Mouse (Mus musculus) midbrain, embryonic 15.5 days (tissue): ENCODE data around the gene AI413582. TPM values are rescaled to one million over a fixed set of nuclear protein-coding genes. Genes with fewer than 3 reads are reported as not detected.

Source experiments
- ATAC-seq: fragments of 200-750 bp; cut with Nextera tagmentation; replicated peaks from 2 replicates; pipeline ENCODE4 v1.8.0; 2017; ENCODE audit warnings: moderate TSS enrichment
- H3K27ac ChIP-seq: fragments of 300-500 bp; sonication (generic); 2 replicates; pipeline ENCODE4 v1.5.1; 2015; ENCODE audit warnings: mild to moderate bottlenecking, inconsistent platforms
- H3K27me3 ChIP-seq: fragments of 300-500 bp; sonication (generic); replicated peaks from 2 replicates; pipeline ENCODE4 v1.6.1; 2015; ENCODE audit warnings: inconsistent platforms
- H3K36me3 ChIP-seq: fragments of 300-500 bp; sonication (generic); replicated peaks from 2 replicates; pipeline ENCODE4 v1.6.1; 2015; ENCODE audit warnings: inconsistent platforms
- H3K4me1 ChIP-seq: fragments of 300-500 bp; sonication (generic); 2 replicates; pipeline ENCODE4 v1.6.1; 2015; ENCODE audit warnings: inconsistent platforms
- H3K4me2 ChIP-seq: fragments of 300-500 bp; sonication (generic); 2 replicates; pipeline ENCODE4 v1.6.1; 2015; ENCODE audit warnings: inconsistent platforms, mild to moderate bottlenecking, moderate library complexity
- H3K4me3 ChIP-seq: fragments of 300-500 bp; sonication (generic); 2 replicates; pipeline ENCODE4 v1.5.1; 2015; ENCODE audit warnings: mild to moderate bottlenecking, inconsistent platforms
- H3K9ac ChIP-seq: fragments of 300-500 bp; sonication (generic); 2 replicates; pipeline ENCODE4 v1.6.1; 2015; ENCODE audit warnings: mild to moderate bottlenecking, inconsistent platforms
- H3K9me3 ChIP-seq: fragments of 300-500 bp; sonication (generic); 2 replicates; pipeline ENCODE4 v1.6.1; 2016; ENCODE audit warnings: inconsistent platforms
- WGBS: fragments of 180-500 bp; shearing (Covaris S2); methylation state at CpG from one replicate; pipeline ENCODE4 v1.1.7; 2015; ENCODE audit warnings: mixed read lengths; 5-methylcytosine and 5-hydroxymethylcytosine counted together
- polyA plus RNA-seq: library from polyadenylated mRNA; unstranded; fragments of >200 nt; fragmentation: Nextera tagmentation; extraction: Ambion mirVana; gene quantifications from 2 replicates; pipeline ENCODE4 v1.2.1, GENCODE M21; 2015

The AI413582 gene
- polyA plus RNA-seq, 1 experiment from 2014 or later, result 57.0 TPM

DNA sequence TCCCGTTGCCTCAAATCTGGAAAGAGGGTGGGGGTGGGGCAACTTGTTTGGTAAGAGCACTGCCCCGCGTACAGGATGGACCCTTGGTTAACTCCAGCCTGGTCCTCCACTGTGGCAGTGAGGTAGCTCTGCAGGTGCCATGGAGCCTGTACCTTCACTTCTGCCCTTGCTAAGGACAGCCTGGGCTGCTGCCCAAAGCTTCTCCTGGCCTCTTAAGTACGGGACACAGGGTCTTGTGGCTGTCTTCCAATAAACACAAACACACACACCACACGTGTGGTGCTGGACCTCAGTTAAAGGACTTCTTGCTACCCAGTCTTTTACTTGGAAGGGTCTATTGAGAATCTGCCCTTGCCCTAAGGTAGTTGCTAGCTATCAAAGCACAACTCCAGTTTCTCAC lies 6.7 kb downstream of the AI413582 start:
- 13% methylated on average over 5 of the region's 5 CpGs for WGBS
- H3K9ac ChIP-seq, result no peak overlapping the region

DNA sequence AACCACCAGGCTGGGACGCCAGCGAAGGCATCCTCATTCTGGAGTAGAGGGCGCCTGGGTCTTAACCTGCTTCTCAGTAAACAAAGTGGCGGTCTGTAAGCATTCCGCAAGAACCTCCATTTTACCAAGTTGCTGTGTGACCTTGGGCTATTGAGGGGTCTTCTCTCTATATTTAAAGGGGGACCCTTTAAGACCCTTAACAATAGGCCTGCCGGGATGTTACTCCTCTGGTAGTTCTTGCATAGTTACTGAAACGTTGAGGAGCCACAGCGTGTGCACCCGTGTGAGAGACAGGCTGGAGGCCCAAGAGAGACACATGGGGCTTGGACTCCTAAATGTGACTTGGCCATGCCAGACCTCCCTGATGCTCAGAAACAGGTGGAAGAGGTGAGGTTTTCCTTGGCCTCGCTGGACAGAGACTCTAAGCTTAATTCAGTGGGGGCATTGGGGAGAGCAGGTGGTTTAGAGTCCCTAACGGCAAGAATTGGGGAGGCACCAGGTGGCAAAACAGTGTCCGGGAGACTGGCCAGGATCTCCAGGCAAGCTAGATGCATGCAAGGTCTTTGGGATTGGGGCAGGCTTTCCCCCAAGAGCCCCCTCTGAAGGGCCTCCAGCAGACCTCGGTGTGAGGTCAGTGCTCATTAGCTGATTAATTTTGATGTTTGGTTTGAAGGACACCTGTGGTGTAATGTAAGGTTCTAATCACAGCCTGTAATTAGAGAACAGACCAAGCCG lies 7.5 kb downstream of the AI413582 start:
- 2% methylated on average over 14 of the region's 14 CpGs for WGBS
- Histone ChIP-seq H3K4me3 (peak overlapping the region; percentile 84), H3K9ac (peak overlapping the region; percentile 89), H3K4me2 (peak overlapping the region; percentile 86), H3K27ac (0 out of 2 replicates have a peak overlapping the region, but pooled peaks have one; percentile 23), H3K27me3 (0 out of 2 replicates have a peak, but pooled peaks cover 5% of the 10 kb centered on the region), H3K36me3 (no peaks in the 10 kb centered on the region), H3K9me3 (no peaks in the 10 kb centered on the region), H3K4me1 (peaks cover 37% of the 10 kb centered on the region)
- ATAC-seq, result no peak

More for the DNA sequence above, 6.7 kb downstream of the AI413582 start:
- H3K4me1 ChIP-seq, result peaks cover 39% of the 10 kb centered on the region
- H3K9me3 ChIP-seq, result no peaks in the 10 kb centered on the region
- H3K4me3 ChIP-seq, result no peak overlapping the region
- no peaks in the 10 kb centered on the region for H3K36me3 ChIP-seq
- no peak for ATAC-seq
- H3K27me3 ChIP-seq, result 0 out of 2 replicates have a peak, but pooled peaks cover 5% of the 10 kb centered on the region
- peak overlapping the region; percentile 86; the same call in 1 of the 2 replicates for H3K4me2 ChIP-seq
- no peak overlapping the region for H3K27ac ChIP-seq

- Histone ChIP-seq H3K4me2 (peak overlapping the region; percentile 86), H3K27ac (peak overlapping the region; percentile 93), H3K4me1 (peaks cover 37% of the 10 kb centered on the region), H3K4me3 (peak overlapping the region; percentile 84), H3K27me3 (0 out of 2 replicates have a peak, but pooled peaks cover 5% of the 10 kb centered on the region), H3K9me3 (no peaks in the 10 kb centered on the region), H3K36me3 (no peaks in the 10 kb centered on the region), H3K9ac (peak overlapping the region; percentile 89)
- WGBS, result under 1% methylated on average over 66 of the region's 75 CpGs
- ATAC-seq, result peak; percentile 51
Observed at GRCm38 (mm10) chr17:27557181-27557926, 8.2 kb downstream of the AI413582 start.

DNA sequence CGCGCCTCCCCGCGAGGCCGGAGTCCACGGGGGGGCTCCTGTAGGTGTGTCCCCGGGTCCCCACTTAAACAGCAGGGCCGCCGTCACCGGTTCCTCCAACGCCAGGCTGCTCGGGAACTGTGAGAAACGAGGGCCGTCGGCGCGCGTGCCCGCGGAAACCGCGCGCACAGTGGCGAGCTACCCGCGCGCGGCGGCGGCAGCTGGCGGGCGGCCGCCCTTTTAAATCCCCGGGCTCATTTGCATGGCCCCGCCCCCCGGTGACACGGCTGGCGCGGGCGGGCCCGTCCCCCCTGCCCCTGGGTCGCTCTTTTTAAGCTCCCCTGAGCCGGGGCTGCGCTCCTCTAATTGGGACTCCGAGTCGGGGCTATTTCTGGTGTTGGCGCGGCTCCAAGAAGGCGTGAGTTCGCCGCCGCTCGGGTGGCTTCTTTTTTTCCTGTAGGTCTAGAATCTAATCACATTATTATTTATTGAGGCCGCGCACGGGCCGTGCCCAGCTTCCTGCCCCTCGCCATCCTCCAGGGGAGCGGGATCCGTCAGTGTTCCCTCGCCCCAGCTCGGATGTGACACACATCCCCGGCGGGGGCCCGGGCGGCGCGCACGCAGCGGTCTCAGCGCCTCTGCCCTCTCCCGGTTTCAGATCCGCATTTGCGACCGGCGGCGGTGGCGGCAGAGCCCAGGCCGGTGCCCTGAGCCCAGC lies 9.1 kb downstream of the AI413582 start, which contains the start of gene Hmga1:
TSS of gene Hmga1 (plus strand) at position 183 of the 697 bp plus-strand sequence.
- WGBS, result under 1% methylated on average over 79 of the region's 79 CpGs
- Histone ChIP-seq H3K36me3 (no peaks in the 10 kb centered on the region), H3K9me3 (no peaks in the 10 kb centered on the region), H3K27me3 (0 out of 2 replicates have a peak, but pooled peaks cover 5% of the 10 kb centered on the region), H3K4me2 (peak within 1 kb of the TSS; percentile 86), H3K27ac (peak within 1 kb of the TSS; percentile 93), H3K4me1 (peaks cover 35% of the 10 kb centered on the region), H3K4me3 (peak within 1 kb of the TSS; percentile 84), H3K9ac (peak within 1 kb of the TSS; percentile 89)
- ATAC-seq, result peak; percentile 77

GRCm38 (mm10) chr17:27555512-27556172 lies 9.9 kb downstream of the AI413582 start:
- Histone ChIP-seq H3K4me2 (peak overlapping the region; percentile 86), H3K4me3 (peak overlapping the region; percentile 84), H3K36me3 (no peaks in the 10 kb centered on the region), H3K27me3 (0 out of 2 replicates have a peak, but pooled peaks cover 5% of the 10 kb centered on the region), H3K9ac (peak overlapping the region; percentile 89; the same call in 1 of the 2 replicates), H3K9me3 (no peaks in the 10 kb centered on the region), H3K4me1 (peaks cover 35% of the 10 kb centered on the region), H3K27ac (peak overlapping the region; percentile 93; the same call in 1 of the 2 replicates)
- whole genome bisulfite sequencing, result under 1% methylated on average over 53 of the region's 55 CpGs
- ATAC-seq, result no peak; the same call in 1 of the 2 replicates

- no peak overlapping the region for H3K27ac ChIP-seq
- WGBS, result under 1% methylated on average over 36 of the region's 39 CpGs
- no peak for ATAC-seq
Observed at GRCm38 (mm10) chr17:27555075-27555511, 10.5 kb downstream of the AI413582 start.

GRCm38 (mm10) chr17:27554062-27554960 lies 11.2 kb downstream of the AI413582 start:
- Histone ChIP-seq H3K9me3 (no peaks in the 10 kb centered on the region), H3K27me3 (0 out of 2 replicates have a peak, but pooled peaks cover 5% of the 10 kb centered on the region), H3K9ac (no peak overlapping the region), H3K4me3 (no peak overlapping the region), H3K4me2 (peak overlapping the region; percentile 86; the same call in 1 of the 2 replicates), H3K27ac (no peak overlapping the region), H3K4me1 (peaks cover 34% of the 10 kb centered on the region), H3K36me3 (no peaks in the 10 kb centered on the region)
- WGBS, result 43% methylated on average over 20 of the region's 20 CpGs
- ATAC-seq, result no peak

More at GRCm38 (mm10) chr17:27555075-27555511, 10.5 kb downstream of the AI413582 start:
- Histone ChIP-seq H3K4me1 (peaks cover 35% of the 10 kb centered on the region), H3K9me3 (no peaks in the 10 kb centered on the region), H3K27me3 (0 out of 2 replicates have a peak, but pooled peaks cover 5% of the 10 kb centered on the region), H3K4me3 (peak overlapping the region; percentile 84), H3K36me3 (no peaks in the 10 kb centered on the region), H3K4me2 (peak overlapping the region; percentile 86), H3K9ac (no peak overlapping the region)

DNA sequence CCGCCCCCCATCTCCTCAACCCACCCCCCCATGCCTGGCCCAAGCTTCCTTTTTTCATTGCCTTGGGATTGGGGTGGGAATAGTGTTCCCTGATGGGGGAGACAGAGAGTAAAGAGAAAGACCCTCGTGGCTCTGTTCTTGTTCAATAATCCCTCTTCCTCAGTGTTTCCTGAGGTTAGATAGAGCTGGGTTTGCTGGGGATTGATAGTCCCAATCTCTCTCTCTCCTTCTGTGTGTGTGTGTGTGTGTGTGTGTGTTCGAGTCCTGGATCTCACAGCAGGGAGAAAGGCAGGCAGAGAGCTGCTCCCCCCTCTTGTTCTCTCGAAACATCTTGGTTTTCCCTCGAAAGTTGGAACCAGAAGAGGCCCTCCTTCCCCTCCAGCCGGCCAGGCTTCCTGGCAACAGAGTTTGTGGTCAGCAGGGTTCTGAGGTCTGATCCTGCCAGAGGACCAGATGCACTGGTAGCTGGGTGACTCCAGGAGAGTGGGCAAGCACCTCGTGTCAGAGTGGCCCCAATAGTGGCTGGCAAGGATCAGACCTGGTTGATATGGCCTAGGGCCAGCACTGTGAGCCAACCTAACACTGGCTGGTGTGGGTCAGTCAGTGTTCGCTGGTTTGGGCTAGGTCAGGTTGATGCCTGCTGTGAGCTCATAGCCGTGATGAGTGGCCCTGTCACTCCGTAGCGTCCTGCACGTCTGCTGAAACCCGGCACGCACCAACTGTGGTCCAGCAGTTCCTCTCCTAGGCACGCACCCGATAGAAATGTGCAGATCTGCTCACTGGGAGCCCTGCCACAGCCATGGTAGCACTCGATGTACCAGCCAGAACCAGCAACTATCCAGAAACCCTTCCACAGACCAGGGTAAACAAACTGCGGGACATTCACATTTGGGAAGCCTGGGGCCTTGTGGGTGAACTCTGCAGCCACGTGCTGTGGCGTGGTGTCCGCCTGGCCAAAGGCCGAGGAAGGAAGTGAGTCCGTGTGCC lies 13.0 kb downstream of the AI413582 start:
- 76% methylated on average over 23 of the region's 23 CpGs for WGBS
- Histone ChIP-seq H3K4me2 (no peak overlapping the region), H3K27ac (no peak overlapping the region), H3K4me1 (peaks cover 16% of the 10 kb centered on the region), H3K27me3 (0 out of 2 replicates have a peak, but pooled peaks cover 5% of the 10 kb centered on the region), H3K4me3 (no peak overlapping the region), H3K9me3 (no peaks in the 10 kb centered on the region), H3K36me3 (no peaks in the 10 kb centered on the region), H3K9ac (no peak overlapping the region)
- ATAC-seq, result no peak

GRCm38 (mm10) chr17:27551393-27551940 lies 14.1 kb downstream of the AI413582 start:
- no peak overlapping the region for H3K27ac ChIP-seq
- WGBS, result 68% methylated on average over 10 of the region's 10 CpGs
- no peak for ATAC-seq

More at GRCm38 (mm10) chr17:27551393-27551940, 14.1 kb downstream of the AI413582 start:
- no peak overlapping the region for H3K9ac ChIP-seq
- no peak overlapping the region for H3K4me2 ChIP-seq
- no peaks in the 10 kb centered on the region for H3K9me3 ChIP-seq
- H3K4me1 ChIP-seq, result peaks cover 14% of the 10 kb centered on the region
- 0 out of 2 replicates have a peak, but pooled peaks cover 5% of the 10 kb centered on the region for H3K27me3 ChIP-seq
- no peaks in the 10 kb centered on the region for H3K36me3 ChIP-seq
- H3K4me3 ChIP-seq, result no peak overlapping the region
